Mouse (Mus musculus): Measurements from ENCODE around the gene Hoxc12.
A peak's percentile ranks its signal among the peaks of the same experiment; 100 is the strongest.

Gene Hoxc12

GRCm38 (mm10) chr15:102984925-102985324 lies 48.4 kb downstream of the Hoxc12 start:
- no peak for DNase-seq

GRCm38 (mm10) chr15:102987124-102987833 lies 50.7 kb downstream of the Hoxc12 start:
- peak; percentile 96 for DNase-seq

DNA sequence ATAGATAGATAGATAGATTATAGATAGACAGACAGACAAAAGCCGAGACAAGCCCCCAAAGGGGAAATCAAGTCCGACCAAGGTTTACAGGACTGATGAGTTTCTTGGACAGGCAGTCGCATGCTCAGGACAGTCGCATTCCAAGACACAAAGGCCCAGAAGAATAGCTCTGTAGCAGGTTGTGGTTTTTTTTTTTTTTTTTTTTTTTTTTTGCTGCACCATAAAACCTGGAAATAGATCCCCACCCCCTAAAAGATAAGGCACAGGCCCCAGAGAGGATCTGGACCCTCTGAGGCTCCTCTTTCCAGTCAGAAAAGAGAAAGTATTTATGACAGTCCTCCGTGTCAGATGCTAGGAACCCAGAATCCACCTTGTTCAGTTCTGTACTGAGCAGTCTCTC lies 51.5 kb downstream of the Hoxc12 start:
- no peak for DNase-seq

Data from kidney, adult 18-20 months (tissue).